Mouse (Mus musculus) MEL (cell line): ENCODE results near the gene Ergic2. TPM values are rescaled to one million over a fixed set of nuclear protein-coding genes. Genes with fewer than 3 reads are reported as not detected.

ENCODE experiments used
- DNase-seq: peaks from one replicate; pipeline ENCODE4 v3.0.0; 2011; ENCODE audit warnings: low read depth, low spot score
- H3K27ac ChIP-seq: 2 replicates; pipeline ENCODE4 v1.5.1; 2012; ENCODE audit warnings: low read depth, mild to moderate bottlenecking, control low read depth, low read length, moderate library complexity; ENCODE audit not compliant: control insufficient read depth
- H3K27me3 ChIP-seq, 2 experiments: fragments of 150-350 bp in 1 of 2; sonication (generic) in 1 of 2; 2 replicates each; pipeline ENCODE4 v1.6.1; 2012; ENCODE audit warnings: low read length in 2 of 2, mild to moderate bottlenecking in 2 of 2, improper control_type of control experiment in 1 of 2, moderate library complexity in 1 of 2; ENCODE audit not compliant: insufficient read depth in 2 of 2, control insufficient read depth in 1 of 2
- H3K36me3 ChIP-seq, 2 experiments: 2 replicates each; pipeline ENCODE4 v1.6.1; 2012 to 2014; ENCODE audit warnings: low read length in 2 of 2, improper control_type of control experiment in 1 of 2, inconsistent platforms in 1 of 2, mild to moderate bottlenecking in 1 of 2; ENCODE audit not compliant: insufficient read depth in 2 of 2, control insufficient read depth in 1 of 2
- H3K4me1 ChIP-seq, 2 experiments: fragments of 150-350 bp in 1 of 2; sonication (generic) in 1 of 2; 2 replicates each; pipeline ENCODE4 v1.6.1; 2012; ENCODE audit warnings: low read length in 2 of 2, improper control_type of control experiment in 1 of 2, mild to moderate bottlenecking in 1 of 2; ENCODE audit not compliant: insufficient read depth in 2 of 2, control insufficient read depth in 1 of 2
- H3K4me3 ChIP-seq, 2 experiments: fragments of 150-350 bp in 1 of 2; sonication (generic) in 1 of 2; 2 replicates each; pipeline ENCODE4 v1.5.1; 2012; ENCODE audit warnings: low read depth in 2 of 2, low read length in 2 of 2, mild to moderate bottlenecking in 2 of 2, moderate library complexity in 2 of 2, control low read depth in 1 of 2, improper control_type of control experiment in 1 of 2; ENCODE audit not compliant: control insufficient read depth in 1 of 2, insufficient read depth in 1 of 2
- H3K79me2 ChIP-seq: 2 replicates; pipeline ENCODE4 v1.6.1; 2012; ENCODE audit warnings: mild to moderate bottlenecking, low read length, moderate library complexity; ENCODE audit not compliant: control insufficient read depth, poor library complexity, insufficient read depth
- H3K9ac ChIP-seq: 2 replicates; pipeline ENCODE4 v1.6.1; 2012; ENCODE audit warnings: low read depth, mild to moderate bottlenecking, control low read depth, low read length, moderate library complexity; ENCODE audit not compliant: control insufficient read depth, poor library complexity, severe bottlenecking
- H3K9me3 ChIP-seq: fragments of 150-350 bp; sonication (generic); replicated peaks from 2 replicates; pipeline ENCODE4 v1.6.1; 2012; ENCODE audit warnings: mild to moderate bottlenecking, low read length, improper control_type of control experiment, moderate library complexity; ENCODE audit not compliant: insufficient read depth
- BHLHE40 ChIP-seq: IDR thresholded peaks from 2 replicates; pipeline ENCODE4 v1.6.1; 2012; ENCODE audit warnings: low read depth, mild to moderate bottlenecking, inconsistent platforms, low read length, improper control_type of control experiment, borderline replicate concordance
- CHD2 ChIP-seq: IDR thresholded peaks from 2 replicates; pipeline ENCODE4 v1.6.1; 2011; ENCODE audit warnings: low read length, improper control_type of control experiment
- CTCF ChIP-seq, 3 experiments: IDR thresholded peaks in 2 of 3; conservative IDR thresholded peaks in 1 of 3; 2 replicates each; pipeline ENCODE4 v1.5.1; 2011 to 2012; ENCODE audit warnings: low read length in 3 of 3, low read depth in 2 of 3, mild to moderate bottlenecking in 2 of 3, improper control_type of control experiment in 1 of 3, inconsistent platforms in 1 of 3, mixed read lengths in 1 of 3, moderate library complexity in 1 of 3; ENCODE audit not compliant: control insufficient read depth in 1 of 3, insufficient read depth in 1 of 3, poor library complexity in 1 of 3, severe bottlenecking in 1 of 3
- ELF1 ChIP-seq: IDR thresholded peaks from 2 replicates; pipeline ENCODE4 v1.6.1; 2014; ENCODE audit warnings: low read depth, mild to moderate bottlenecking, inconsistent platforms, low read length, improper control_type of control experiment, moderate library complexity
- ETS1 ChIP-seq: IDR thresholded peaks from 2 replicates; pipeline ENCODE4 v1.6.1; 2012; ENCODE audit warnings: low read depth, mild to moderate bottlenecking, inconsistent platforms, low read length, improper control_type of control experiment, moderate library complexity
- HCFC1 ChIP-seq: IDR thresholded peaks from 2 replicates; pipeline ENCODE4 v1.6.1; 2012; ENCODE audit warnings: low read depth, mild to moderate bottlenecking, inconsistent platforms, low read length, improper control_type of control experiment, moderate library complexity
- KAT2A ChIP-seq: conservative IDR thresholded peaks from 2 replicates; pipeline ENCODE4 v1.6.1; 2012; ENCODE audit warnings: low read depth, low read length, improper control_type of control experiment, inconsistent platforms
- MAX ChIP-seq: IDR thresholded peaks from 2 replicates; pipeline ENCODE4 v1.6.1; 2011; ENCODE audit warnings: low read length, improper control_type of control experiment
- MAZ ChIP-seq: IDR thresholded peaks from 2 replicates; pipeline ENCODE4 v1.6.1; 2012; ENCODE audit warnings: low read depth, mild to moderate bottlenecking, inconsistent platforms, low read length, improper control_type of control experiment
- MEF2A ChIP-seq: IDR thresholded peaks from 2 replicates; pipeline ENCODE4 v1.6.1; 2014; ENCODE audit warnings: low read depth, mild to moderate bottlenecking, inconsistent platforms, low read length, improper control_type of control experiment; ENCODE audit not compliant: poor library complexity, insufficient replicate concordance, severe bottlenecking; ENCODE audit errors: extremely low read depth
- MXI1 ChIP-seq: IDR thresholded peaks from 2 replicates; pipeline ENCODE4 v1.6.1; 2011; ENCODE audit warnings: mild to moderate bottlenecking, low read depth, low read length, improper control_type of control experiment
- MYC ChIP-seq: IDR thresholded peaks from 2 replicates; pipeline ENCODE4 v1.6.1; 2011; ENCODE audit warnings: low read depth, mild to moderate bottlenecking, low read length, improper control_type of control experiment, moderate library complexity
- NRF1 ChIP-seq: IDR thresholded peaks from 2 replicates; pipeline ENCODE4 v1.6.1; 2014; ENCODE audit warnings: low read depth, mild to moderate bottlenecking, inconsistent platforms, low read length, improper control_type of control experiment, moderate library complexity; ENCODE audit not compliant: poor library complexity, insufficient read depth, severe bottlenecking
- RAD21 ChIP-seq: IDR thresholded peaks from 2 replicates; pipeline ENCODE4 v1.6.1; 2011; ENCODE audit warnings: mild to moderate bottlenecking, low read depth, low read length, improper control_type of control experiment
- RCOR1 ChIP-seq: IDR thresholded peaks from 2 replicates; pipeline ENCODE4 v1.6.1; 2012; ENCODE audit warnings: low read depth, mild to moderate bottlenecking, inconsistent platforms, low read length, improper control_type of control experiment
- SIN3A ChIP-seq: IDR thresholded peaks from 2 replicates; pipeline ENCODE4 v1.6.1; 2012; ENCODE audit warnings: low read length, improper control_type of control experiment, inconsistent platforms
- SMC3 ChIP-seq: IDR thresholded peaks from 2 replicates; pipeline ENCODE4 v1.6.1; 2011; ENCODE audit warnings: low read depth, low read length, improper control_type of control experiment
- TAL1 ChIP-seq: IDR thresholded peaks from 2 replicates; pipeline ENCODE4 v1.6.1; 2012; ENCODE audit warnings: mild to moderate bottlenecking, inconsistent platforms, low read length, moderate library complexity, mixed read lengths
- TCF12 ChIP-seq: IDR thresholded peaks from 2 replicates; pipeline ENCODE4 v1.6.1; 2014; ENCODE audit warnings: low read depth, mild to moderate bottlenecking, inconsistent platforms, low read length, improper control_type of control experiment, moderate library complexity
- ZC3H11A ChIP-seq: IDR thresholded peaks from 2 replicates; pipeline ENCODE4 v1.6.1; 2012; ENCODE audit warnings: low read depth, mild to moderate bottlenecking, inconsistent platforms, low read length, improper control_type of control experiment
- ZNF384 ChIP-seq: IDR thresholded peaks from 2 replicates; pipeline ENCODE4 v1.6.1; 2012; ENCODE audit warnings: low read depth, mild to moderate bottlenecking, inconsistent platforms, low read length, improper control_type of control experiment
- polyA plus RNA-seq, 2 experiments: library from polyadenylated mRNA; stranded (reverse) in 1 of 2; unstranded in 1 of 2; fragments of >175 nt in 1 of 2; fragments of >200 nt in 1 of 2; gene quantifications; 2 replicates each; pipeline versions ENCODE4 v1.2.1 to v1.2.4; 2012; ENCODE audit warnings: low replicate concordance in 2 of 2, low read depth in 1 of 2; ENCODE audit not compliant: insufficient read length in 2 of 2, insufficient read depth in 1 of 2, missing spikeins in 1 of 2
- total RNA-seq: library from RNA; depleted of rRNA; stranded (reverse); fragments of 300-350 nt; gene quantifications from 2 replicates; pipeline ENCODE4 v1.2.3, GENCODE M21; 2012

Gene Ergic2
- total and polyA plus RNA-seq, 3 experiments: 41.8 to 84.9 TPM; not detected in 1

- TF ChIP-seq HCFC1 (0 out of 2 replicates have a peak, but pooled peaks have one; percentile 31), RCOR1 (peak; percentile 91), BHLHE40 (no peak; the same call in 1 of the 2 replicates), ELF1 (no peak), RAD21 (no peak), MAZ (no peak), MEF2A (peak; percentile 74; the same call in 1 of the 2 replicates), ZNF384 (peak; percentile 77), ETS1 (peak; percentile 81), SMC3 (no peak)
These were observed 6.3 kb upstream of the Ergic2 start (continued) for GRCm38 (mm10) chr6:148218235-148219076.

GRCm38 (mm10) chr6:148216752-148217151 is 4.6 kb upstream of the Ergic2 start:
- Histone ChIP-seq H3K27me3 (no peaks in the 10 kb centered on the region), H3K9ac (no peak overlapping the region), H3K4me3 (no peak overlapping the region), H3K79me2 (peaks cover 6% of the 10 kb centered on the region), H3K4me1 (peaks cover 11 to 20% of the 10 kb centered on the region in 2 experiments), H3K27ac (no peak overlapping the region), H3K9me3 (no peaks in the 10 kb centered on the region), H3K36me3 (peaks cover 0 to 42% of the 10 kb centered on the region in 2 experiments; a peak in 2 of 4 replicates)
- DNase-seq: no peak
- TF ChIP-seq NRF1: no peak
- no peak for TF ChIP-seq TAL1
- no peak for TF ChIP-seq BHLHE40
- no peak for TF ChIP-seq CHD2
- TF ChIP-seq MAX: no peak
- TF ChIP-seq MYC: no peak
- TF ChIP-seq MXI1: no peak

DNA sequence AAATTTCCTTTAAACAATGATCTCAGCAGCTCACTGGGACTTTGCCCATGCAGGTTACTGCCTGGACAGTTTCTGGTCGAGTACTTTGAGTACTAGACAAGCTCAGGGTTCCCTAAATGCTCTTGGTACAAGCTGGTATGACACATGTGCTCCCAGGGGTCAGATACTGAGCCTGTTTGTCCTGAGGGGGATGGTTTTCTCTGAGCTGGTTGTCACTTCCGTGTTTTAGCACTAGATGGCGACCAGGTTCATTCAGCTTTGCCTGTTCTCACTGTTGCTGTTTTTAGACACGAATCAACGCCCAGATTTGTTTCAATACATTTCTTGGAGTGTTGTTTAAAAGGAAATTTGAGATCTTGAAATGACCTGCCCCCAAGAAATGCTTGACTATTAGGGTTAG is 2.6 kb upstream of the Ergic2 start:
- Histone ChIP-seq H3K9me3 (no peaks in the 10 kb centered on the region), H3K4me3 (no peak overlapping the region), H3K36me3 (peaks cover 0 to 43% of the 10 kb centered on the region in 2 experiments; a peak in 2 of 4 replicates), H3K27me3 (no peaks in the 10 kb centered on the region), H3K27ac (no peak overlapping the region), H3K9ac (no peak overlapping the region), H3K79me2 (peaks cover 21% of the 10 kb centered on the region), H3K4me1 (peaks cover 11 to 16% of the 10 kb centered on the region in 2 experiments)
- DNase-seq: peak; percentile 76
- TF ChIP-seq TCF12 (no peak), MXI1 (peak; percentile 43; the same call in 1 of the 2 replicates), ZC3H11A (peak; percentile 33; the same call in 1 of the 2 replicates), KAT2A (no peak), MAZ (no peak), RCOR1 (no peak), SIN3A (peak; percentile 48; the same call in 1 of the 2 replicates), CTCF (IDR thresholded peaks at IDR 0.05 in 2 of 3, conservative IDR thresholded peaks at IDR 0.05 in 1 of 3; ENCODE audit: control insufficient read depth in 1 of 3, insufficient read depth in 1 of 3, low read depth in 2 of 3, low read length in 3 of 3, poor library complexity in 1 of 3, severe bottlenecking in 1 of 3) (peak; percentile 51 to 74 (median 72)), RAD21 (peak; percentile 65), HCFC1 (no peak), SMC3 (peak; percentile 61), MAX (peak; percentile 57; the same call in 1 of the 2 replicates), ELF1 (peak; percentile 80), MYC (peak; percentile 83)
